Mouse (Mus musculus) myocyte (in vitro differentiated cells): Measurements from ENCODE around the gene Zfp488.

Source experiments
- CEBPB ChIP-seq: IDR thresholded peaks from 2 replicates; pipeline ENCODE4 v1.6.1; 2011; ENCODE audit warnings: mild to moderate bottlenecking, moderate library complexity; ENCODE audit not compliant: poor library complexity, insufficient read depth, severe bottlenecking
- E2F4 ChIP-seq: IDR thresholded peaks from one replicate; pipeline ENCODE4 v1.6.1; 2011; ENCODE audit warnings: mild to moderate bottlenecking, control low read depth, moderate library complexity; ENCODE audit not compliant: insufficient read depth
- MAX ChIP-seq: IDR thresholded peaks from one replicate; pipeline ENCODE4 v1.6.1; 2011; ENCODE audit warnings: low read depth, mild to moderate bottlenecking, control low read depth
- POLR2A ChIP-seq: IDR thresholded peaks from one replicate; pipeline ENCODE4 v1.6.1; 2011; ENCODE audit warnings: low read depth, mild to moderate bottlenecking, control low read depth, moderate library complexity; ENCODE audit not compliant: insufficient read length

DNA sequence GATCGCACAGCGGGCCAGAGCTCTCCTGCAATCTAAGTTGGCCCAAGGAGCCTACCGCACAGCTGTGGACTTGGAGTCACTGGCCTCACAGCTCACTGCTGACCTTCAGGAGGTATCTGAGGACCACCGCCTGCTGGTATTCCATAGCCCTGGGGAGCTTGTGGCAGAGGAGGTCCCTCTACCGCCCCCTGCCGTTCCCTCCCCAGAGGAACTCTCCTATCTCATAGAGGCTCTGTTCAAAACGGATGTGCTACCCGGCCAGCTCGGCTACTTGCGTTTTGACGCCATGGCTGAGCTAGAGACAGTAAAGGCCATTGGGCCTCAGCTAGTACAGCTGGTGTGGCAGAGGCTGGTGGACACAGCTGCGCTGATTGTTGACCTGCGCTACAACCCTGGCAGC lies 22.5 kb downstream of the Zfp488 start:
- TF ChIP-seq E2F4 (no peak), MAX (no peak), POLR2A (no peak), CEBPB (no peak)
